Mouse (Mus musculus): ENCODE results near the gene Chil1.

Gene Chil1

DNA sequence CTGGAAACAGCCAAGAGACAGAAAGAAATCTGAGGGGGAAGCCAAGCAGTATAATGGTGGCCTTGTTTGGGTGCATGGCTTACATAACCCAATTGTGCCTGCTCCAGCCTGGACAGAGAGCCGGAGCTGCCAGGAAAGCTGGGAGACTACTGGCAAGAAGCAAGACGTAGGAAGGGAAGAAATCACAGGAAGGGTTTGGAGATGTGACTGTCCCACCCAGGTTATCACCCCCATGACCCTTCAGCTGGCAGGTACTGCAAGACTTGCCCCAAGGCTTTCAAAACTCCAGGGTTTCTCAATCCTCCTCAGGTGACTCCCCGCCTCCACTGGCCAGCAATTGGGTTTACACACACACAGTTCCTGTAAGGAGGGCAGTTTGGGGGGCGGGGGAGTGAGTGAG is at the start of gene Chil1:
Chil1 (plus strand) TSS at position 152 of the 400 bp plus-strand sequence.
- in situ Hi-C loops (cut with MboI, MseI) = no loop called here

DNA sequence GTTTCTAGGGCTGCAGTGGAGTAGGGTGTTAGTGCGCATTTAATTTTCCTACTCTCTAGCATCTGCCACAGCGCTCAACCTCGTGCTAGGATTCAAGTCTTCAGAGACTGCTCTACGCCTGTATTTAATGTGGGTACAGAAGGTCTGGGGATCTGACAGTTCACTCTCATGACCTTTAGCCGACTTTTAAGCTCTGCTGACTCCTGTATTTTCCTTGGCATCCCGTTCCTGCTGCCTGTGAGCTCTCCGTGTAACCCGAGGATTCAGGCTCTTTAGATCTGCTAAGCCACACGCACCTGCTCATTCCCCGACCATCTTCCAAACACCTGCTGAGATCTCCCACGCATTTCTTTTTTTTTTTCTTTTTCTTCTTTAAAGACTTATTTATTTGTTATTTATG is 48.7 kb upstream of the Chil1 start:
- in situ Hi-C loops (cut with MboI, MseI) = no loop called here

DNA sequence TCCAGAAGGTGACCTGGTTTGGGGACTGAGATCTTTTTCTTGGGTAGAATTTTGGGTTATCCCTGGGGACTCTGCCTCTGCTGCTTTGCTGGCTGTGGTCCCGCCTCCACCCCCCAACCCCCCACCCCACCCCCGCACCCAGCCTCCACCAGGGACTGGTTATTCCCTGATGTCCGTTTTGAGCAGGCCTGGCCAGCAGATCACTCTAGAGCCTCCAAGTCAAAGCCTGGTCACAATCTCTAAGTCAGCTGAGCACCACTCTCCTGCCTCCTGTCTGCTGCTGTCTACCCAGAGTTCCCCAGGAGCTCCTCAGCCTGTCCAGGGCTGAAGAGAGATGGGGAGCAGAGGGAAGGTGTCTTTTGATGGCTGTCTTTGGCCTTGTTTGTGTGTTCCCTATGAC is 45.6 kb upstream of the Chil1 start:
- in situ Hi-C loops (cut with MboI, MseI) = no loop called here

DNA sequence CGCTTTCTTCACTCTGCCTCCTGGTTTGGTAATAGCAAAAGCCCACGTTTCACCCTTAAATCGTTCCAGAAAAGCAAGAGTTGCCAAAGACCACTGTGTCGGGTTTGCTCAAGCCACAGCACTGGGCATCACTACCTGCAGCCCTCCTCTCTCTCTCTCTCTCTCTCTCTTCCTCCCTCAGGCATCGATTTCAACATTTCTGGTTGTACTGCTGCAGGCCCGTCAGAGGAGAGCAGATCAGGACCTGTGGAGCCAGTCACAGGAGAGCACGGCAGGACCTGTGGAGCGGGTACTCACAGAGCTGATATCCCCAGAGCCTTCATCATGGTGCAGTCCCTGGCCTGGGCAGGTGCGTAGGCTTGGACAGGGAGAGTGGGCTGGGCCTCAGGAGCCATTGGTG is 43.6 kb upstream of the Chil1 start:
- in situ Hi-C loops (cut with MboI, MseI) = no loop called here

DNA sequence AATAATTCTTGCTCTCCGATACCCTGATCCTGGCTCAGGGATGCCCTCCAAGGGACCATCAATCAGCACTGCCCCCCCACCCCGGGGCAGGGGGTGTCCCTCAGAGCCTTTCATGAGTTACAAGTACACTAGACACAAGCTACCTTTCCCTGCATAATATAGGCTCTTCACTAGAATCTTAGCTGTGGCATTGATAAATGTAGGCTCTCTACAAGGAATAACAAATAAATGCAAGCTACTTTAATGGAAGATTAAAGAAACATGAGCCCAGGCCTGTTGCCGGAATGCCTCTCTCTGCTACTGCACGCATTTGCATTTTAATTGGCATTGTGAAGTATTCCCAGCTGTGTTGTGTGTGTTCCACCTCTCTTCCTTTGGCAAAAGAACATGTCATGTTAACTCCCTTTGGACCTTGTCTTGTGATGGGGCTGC is 39.6 kb upstream of the Chil1 start:
- in situ Hi-C loops (cut with MboI, MseI) = no loop called here

DNA sequence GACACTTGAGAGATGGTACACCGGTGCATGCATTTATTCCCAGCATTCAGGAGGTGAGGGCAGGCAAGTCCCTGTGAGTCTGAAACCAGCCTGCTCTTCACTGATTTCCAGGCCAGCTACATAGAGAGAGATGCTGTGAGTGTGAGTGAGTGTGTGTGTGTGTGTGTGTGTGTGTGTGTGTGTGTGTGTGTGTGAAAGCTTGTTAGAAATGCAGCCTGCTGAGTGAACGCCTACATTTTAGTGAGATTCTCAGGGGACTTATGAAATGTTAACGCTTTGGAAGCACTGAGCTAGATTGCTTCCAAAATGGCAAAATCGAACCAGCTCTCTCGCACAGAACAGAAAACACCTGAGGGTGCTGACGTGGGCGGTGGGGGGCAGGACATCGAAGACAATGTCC is 35.9 kb upstream of the Chil1 start:
- in situ Hi-C loops (cut with MboI, MseI) = no loop called here

DNA sequence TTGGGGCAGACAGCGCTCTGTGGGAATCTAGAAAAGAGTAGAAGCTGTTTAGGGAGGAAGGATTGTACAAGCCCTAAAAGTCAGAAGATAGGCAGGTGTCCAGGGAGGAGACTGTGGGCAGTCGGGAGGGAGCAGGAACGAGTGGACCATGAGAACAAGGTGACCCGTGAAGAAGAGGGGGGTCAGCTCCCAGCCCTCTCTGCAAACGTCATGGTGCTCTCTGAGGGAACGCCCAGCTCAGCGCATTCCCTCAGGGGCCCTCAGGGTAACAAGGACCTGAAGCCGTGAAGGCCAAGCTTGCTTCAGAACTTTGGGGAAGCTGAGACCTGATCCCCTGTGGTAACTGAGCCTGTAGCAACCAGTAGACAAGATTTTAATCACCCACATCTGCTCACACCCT is 31.9 kb upstream of the Chil1 start:
- in situ Hi-C loops (cut with MboI, MseI) = loop anchor here (5.0 to 25.0 kb wide), 2 partner anchors 92 to 1588 kb away; no protein-coding TSS in a partner anchor

DNA sequence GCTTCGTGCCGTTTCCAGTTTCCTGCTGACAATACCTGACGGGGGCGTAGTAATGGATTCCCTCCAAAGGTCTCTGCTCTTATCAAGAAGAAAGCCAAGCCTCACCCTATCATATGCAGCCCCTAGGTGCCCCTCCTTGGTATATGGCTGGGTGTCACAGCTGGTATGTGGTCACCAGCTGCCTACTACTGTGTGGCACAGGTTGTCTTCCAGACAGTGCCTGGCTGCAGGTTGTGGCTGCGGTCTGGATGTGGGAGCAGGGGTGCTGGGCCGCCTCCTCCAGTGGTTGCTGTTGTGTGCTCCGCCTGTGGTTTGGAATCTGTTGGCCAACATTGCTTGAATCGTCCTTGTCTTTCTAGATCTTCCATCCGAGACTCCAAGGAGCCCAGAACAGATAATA is 31.2 kb upstream of the Chil1 start:
- in situ Hi-C loops (cut with MboI, MseI) = loop anchor here (5.0 to 25.0 kb wide), 2 partner anchors 92 to 1588 kb away; no protein-coding TSS in a partner anchor

DNA sequence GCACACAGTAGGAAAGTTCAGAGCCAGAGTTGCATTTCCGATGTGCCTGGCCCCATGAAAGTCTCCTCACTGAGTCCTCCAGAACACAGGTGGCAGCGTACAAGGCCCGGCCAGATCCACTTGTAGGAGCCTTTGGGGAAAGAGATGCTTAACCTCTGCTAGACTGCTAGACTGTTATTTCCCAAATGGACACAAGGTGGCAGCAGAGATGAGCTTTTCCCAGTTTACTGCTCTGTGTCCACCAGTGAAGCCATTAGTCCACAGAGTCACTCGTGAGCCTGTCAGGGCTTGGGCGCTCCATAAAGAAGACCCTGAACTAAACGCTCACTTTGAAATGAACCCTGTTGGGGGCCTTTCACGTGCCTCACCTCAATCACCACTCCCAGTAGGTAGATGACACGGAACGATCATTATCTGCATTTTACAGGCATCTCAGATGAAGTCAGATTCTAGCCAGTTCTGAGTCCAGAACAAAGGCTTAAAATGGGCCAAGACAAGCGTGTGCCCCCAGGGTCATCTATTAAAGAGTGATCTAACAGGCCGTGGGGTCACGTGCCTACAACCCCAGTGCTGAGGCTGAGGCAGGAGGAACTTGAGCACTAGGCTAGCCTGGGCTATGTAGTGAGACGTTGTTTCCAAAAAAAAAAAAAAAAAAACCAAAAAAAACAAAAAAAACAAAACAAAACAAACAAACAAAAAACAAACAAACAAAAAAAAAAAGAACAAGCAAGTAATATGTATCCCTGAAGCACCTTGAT is 30.1 kb upstream of the Chil1 start:
- in situ Hi-C loops (cut with MboI, MseI) = loop anchor here (5.0 to 25.0 kb wide), 2 partner anchors 90 to 1590 kb away; no protein-coding TSS in a partner anchor

DNA sequence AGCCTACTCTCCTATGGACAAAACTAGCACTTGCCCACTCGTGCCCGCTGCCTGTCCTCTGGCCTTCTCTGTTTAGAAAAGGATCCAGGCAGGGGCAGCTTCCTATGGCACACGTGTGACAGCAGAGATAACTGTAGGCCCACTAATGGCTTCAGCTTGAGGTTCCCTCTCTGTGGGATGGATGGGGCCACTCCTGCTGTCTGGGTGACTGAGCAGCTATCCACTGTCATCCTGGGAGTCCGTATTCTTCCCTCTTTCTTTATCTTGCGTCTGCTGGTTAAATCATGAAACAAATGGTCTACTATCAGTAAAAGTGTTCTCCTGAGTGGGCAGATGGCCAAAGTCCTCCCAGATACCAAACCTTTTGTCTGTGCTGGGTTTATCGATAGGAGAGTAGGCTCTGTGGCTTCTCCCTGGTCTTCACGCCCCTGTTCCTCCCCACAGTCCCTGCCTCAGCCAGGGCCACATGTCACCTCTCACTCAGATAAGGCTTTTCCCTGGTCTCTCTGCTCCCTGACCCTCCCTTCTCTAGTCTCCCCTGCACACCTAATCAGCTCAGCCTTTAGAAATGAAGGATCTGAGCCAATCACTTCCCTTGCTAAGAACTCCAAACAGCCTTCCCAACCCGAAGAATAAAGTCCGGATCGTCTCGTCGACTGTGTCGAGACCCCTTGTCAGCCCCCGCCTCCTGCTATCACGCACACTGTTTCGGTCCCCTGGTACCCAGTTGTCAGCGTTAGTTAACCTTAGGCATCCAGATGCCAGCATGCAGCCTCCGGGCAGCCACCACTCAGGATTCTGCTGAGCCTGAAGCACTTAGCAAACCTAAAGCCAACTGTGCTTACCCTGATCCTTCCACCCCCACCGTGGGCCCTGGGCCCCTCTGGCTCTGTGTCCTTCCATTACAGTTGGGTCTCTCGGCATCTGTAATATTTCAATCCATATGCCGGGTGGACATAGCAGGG is 29.1 kb upstream of the Chil1 start:
- in situ Hi-C loops (cut with MboI, MseI) = loop anchor here (5.0 to 25.0 kb wide), 2 partner anchors 89 to 1591 kb away; no protein-coding TSS in a partner anchor

DNA sequence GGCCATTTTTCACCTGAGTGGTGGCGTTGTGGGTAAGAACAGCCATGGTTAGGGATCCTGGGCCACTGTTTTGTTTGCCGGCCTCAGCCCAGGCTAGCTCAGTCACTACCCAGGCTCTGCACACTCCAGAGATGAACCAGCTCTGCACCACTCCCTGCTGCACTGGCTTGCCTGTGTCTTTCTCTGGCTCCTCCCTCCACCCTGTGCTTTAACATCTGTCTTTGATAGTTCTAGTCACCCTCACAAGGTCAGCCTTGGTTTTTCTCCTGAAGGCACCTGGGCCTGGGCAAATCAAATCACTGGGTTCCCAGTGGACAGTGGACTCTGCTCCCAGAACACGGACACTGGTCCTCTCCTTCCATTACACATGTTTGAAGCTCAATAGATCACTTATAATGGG is 27.9 kb upstream of the Chil1 start:
- in situ Hi-C loops (cut with MboI, MseI) = loop anchor here (5.0 to 25.0 kb wide), 2 partner anchors 88 to 1592 kb away; no protein-coding TSS in a partner anchor

DNA sequence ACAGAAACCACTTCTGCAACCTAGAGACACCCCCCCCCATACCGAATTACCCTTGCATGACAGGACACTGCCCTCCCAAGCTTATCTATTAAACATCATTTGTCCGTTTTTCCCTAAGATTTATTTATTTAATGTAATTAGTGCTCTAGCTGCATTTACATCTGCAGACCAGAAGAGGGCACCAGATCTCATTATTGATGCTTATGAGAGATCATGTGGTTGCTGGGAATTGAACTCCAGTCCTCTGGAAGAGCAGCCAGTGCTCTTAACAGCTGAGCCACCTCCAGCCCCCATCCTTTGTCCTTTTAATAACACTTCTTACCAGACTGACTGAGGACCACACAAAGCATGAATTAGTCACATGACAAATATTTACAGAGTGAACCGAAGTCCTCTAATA is 27.3 kb upstream of the Chil1 start:
- in situ Hi-C loops (cut with MboI, MseI) = loop anchor here (5.0 to 25.0 kb wide), 2 partner anchors 88 to 1592 kb away; no protein-coding TSS in a partner anchor

DNA sequence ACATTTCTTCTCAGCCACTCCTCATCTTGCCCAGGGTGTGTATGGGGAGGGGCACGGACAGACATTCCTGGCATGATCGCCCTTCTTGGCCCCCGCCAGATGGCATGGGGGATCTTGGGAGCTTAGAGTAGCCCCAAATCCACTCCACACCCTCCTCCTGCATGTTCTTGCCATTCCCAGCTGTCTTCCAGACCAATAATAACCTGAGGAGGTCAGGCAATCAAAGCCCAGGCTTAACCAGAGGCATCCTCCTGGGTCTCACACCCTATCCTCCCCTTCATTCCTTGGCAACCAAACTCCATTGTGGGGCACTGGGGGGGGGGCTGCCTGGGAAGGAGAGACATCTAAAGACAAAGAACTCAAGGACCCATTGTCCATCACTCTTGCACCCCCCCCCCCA is 21.6 kb upstream of the Chil1 start:
- in situ Hi-C loops (cut with MboI, MseI) = loop anchor here (25.0 kb wide), 1 partner anchor 1598 kb away; no protein-coding TSS in a partner anchor

DNA sequence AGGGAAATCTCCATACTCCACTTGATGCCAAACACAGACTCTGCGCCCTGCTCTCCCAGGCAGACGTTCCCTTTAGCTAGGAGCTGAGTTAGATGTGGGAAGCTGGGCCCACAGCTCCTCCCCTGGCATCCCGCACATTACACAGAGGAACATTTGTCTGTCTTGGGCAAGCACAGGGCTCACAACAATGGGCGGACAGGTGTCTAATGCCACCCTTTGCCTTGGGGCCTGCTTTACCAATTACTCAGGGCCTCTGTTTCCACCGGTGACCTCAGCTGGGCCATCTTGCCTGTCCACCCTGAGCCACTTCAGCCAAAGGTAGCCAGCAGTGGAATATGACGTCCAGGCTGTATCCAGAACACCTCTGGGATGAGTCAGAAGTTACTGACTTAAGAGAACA is 20.6 kb upstream of the Chil1 start:
- in situ Hi-C loops (cut with MboI, MseI) = loop anchor here (25.0 kb wide), 1 partner anchor 1599 kb away; no protein-coding TSS in a partner anchor

DNA sequence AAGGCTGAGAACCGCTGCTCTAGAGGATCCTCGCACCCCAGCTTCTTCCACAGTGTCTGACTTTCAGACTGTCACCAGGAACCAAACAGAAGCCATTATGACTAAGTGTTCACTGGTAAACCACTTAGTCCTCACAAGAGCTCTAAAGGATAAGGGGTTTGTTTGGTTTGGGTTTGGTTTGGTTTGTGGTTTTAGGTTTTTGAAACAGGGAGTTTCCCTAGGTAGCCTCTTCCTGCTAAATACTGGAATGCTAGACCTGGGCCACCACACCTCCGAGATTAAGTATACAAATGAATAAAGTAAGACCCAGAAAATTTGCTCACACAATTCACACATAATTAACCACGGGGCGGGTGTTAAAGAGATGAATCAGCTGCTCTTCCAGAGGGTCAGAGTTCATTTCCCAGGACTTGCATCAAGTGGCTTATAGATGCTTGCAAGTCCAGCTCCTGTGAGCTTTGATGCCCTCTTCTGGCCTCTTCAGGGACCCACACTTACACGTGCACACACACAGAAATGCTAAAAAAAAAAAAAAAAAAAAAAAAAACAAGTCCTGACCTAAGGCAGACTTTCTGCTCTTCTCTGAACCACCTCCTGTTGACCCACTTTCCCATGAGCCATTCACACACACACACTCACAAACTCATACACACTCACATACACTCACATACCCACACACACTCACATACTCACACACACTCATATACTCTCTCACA is 19.3 kb upstream of the Chil1 start:
- in situ Hi-C loops (cut with MboI, MseI) = loop anchor here (25.0 kb wide), 1 partner anchor 1600 kb away; no protein-coding TSS in a partner anchor

DNA sequence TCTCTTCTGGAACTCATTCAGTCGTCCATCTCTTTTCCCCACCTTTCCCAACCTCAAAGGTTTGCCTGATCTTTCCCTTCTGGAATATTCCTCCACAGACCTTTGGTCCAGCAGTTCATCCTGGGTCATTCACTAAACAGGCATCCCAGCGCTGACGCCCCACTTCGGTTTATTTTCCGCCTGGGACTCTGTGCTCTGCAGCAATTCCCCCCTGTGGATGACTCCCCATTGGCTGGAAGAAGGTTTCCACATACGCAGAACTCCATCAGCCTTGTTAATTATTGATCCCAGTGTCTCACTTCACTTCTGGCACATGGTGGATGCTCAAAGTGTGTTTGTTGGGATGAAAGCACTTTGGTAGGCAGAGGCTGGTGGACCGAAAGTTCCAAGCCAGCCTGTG is 18.5 kb upstream of the Chil1 start:
- in situ Hi-C loops (cut with MboI, MseI) = loop anchor here (25.0 kb wide), 1 partner anchor 1601 kb away; no protein-coding TSS in a partner anchor

DNA sequence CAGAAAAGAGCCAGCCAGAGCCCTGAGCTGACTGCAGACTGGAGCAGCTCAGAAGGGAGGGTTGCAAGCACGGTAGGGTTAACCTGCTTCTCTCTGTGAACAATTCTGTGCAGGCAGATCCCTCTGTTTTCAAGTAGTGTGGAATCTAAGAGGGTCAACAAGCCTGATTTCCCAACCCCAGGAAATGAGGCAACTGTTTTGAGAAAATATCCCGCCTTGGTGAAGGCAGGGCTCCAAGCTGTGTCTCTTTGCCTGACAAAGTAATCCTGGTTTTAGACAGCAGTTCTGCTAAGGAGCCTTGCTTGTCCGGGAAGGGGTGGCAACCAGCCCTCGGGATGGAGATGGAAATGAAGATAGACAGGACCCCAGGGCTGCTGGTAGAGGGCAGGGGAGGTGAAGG is 17.5 kb upstream of the Chil1 start:
- in situ Hi-C loops (cut with MboI, MseI) = loop anchor here (25.0 kb wide), 1 partner anchor 1602 kb away; no protein-coding TSS in a partner anchor

DNA sequence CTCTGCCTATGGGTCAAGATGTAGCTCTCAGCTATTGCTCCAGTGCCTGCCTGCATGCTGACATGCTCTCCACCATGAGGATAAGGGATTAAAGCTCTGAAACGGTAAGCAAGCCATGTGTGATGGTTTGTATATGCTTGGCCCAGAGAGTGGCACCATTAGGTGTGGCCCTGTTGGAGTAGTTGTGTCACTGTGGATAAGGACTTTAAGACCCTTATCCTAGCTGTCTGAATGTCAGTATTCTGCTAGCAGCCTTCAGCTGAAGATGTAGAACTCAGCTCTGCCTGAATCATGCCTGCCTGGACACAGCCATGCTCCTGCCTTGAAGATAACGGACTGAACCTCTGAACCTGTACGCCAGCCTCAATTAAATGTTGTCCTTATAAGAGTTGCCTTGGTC is 15.4 kb upstream of the Chil1 start:
- in situ Hi-C loops (cut with MboI, MseI) = loop anchor here (25.0 kb wide), 1 partner anchor 1604 kb away; no protein-coding TSS in a partner anchor

DNA sequence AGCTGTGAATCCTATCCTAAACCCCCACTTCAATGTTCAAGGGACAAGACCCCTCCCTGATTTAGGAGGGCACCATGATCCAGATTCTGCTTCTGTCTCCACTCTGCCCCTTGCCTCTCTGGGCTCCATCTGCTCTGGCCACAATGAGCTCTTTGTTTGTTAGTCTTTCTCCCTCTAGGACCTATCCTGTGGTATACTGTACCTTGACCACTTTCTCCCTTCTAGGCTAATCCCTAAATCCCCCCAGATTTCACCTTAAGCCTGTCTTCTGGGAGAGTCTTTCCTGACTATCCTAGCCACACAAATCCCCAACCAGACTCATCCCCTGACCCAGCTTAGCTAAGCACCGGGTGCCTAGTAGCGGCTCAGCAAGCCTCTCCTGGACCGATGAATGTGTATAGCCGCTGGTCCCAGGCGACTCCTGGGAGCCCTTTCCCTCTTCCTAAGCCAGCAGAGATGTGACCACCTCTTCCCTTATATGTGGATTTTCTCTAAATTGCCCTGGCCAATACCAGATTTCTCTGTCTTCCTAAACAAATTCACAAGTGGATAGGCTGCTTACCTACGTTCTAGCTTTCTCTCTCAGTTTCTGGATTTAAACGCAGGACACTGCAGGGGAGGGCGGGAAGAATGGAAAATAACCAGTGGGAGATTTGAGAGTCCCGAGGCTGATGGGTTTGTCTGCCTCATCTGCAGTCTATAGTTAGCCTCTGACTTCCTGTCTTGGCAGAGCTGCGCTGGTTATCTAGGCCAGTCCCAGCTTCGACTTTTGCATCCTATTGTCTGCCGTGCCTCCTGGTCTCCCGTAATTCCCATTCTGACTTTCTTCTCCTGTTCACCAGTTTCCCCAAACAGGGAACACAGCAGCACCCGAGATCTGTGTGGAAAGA is 14.3 kb upstream of the Chil1 start:
- in situ Hi-C loops (cut with MboI, MseI) = loop anchor here (25.0 kb wide), 1 partner anchor 1605 kb away; no protein-coding TSS in a partner anchor

DNA sequence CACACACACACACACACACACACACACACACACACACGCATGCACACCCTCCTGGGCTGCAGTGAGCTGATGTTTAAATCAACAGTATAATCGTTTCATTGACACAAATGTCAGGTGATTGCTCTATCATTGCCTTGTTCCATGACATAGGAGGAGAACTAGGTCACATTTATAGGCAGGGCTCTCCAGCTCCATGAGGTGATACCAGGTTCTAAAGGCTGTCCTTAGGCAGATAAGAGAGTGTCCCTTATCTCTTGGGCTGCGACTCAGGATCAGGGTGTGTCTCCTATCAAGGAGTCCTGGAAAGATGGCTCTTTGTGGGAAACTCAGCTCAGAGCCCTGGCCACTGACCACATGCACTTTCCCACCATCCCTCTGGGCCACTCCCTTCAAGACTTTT is 13.4 kb upstream of the Chil1 start:
- in situ Hi-C loops (cut with MboI, MseI) = loop anchor here (25.0 kb wide), 1 partner anchor 1606 kb away; no protein-coding TSS in a partner anchor

Measured in regulatory T cell (primary cell).